Mouse (Mus musculus) embryonic facial prominence, embryonic 10.5 days (tissue): ENCODE results near the gene Cnn2. TPM values are rescaled to one million over a fixed set of nuclear protein-coding genes. Genes with fewer than 3 reads are reported as not detected.
A peak's percentile ranks its signal among the peaks of the same experiment; 100 is the strongest.

Experiments
- DNase-seq: peaks from one replicate; pipeline ENCODE4 v3.0.0-alpha.2; 2017; ENCODE audit warnings: low spot score
- H3K27ac ChIP-seq: fragments of 300-500 bp; sonication (generic); replicated peaks from 2 replicates; pipeline ENCODE4 v1.5.1; 2016; ENCODE audit warnings: mild to moderate bottlenecking
- H3K27me3 ChIP-seq: fragments of 300-500 bp; sonication (generic); replicated peaks from 2 replicates; pipeline ENCODE4 v1.6.1; 2016; ENCODE audit warnings: low read depth, mild to moderate bottlenecking; ENCODE audit not compliant: poor library complexity, severe bottlenecking
- H3K36me3 ChIP-seq: fragments of 300-500 bp; sonication (generic); replicated peaks from 2 replicates; pipeline ENCODE4 v1.6.1; 2016; ENCODE audit warnings: mild to moderate bottlenecking, moderate library complexity
- H3K4me1 ChIP-seq: fragments of 300-500 bp; sonication (generic); 2 replicates; pipeline ENCODE4 v1.6.1; 2016
- H3K4me3 ChIP-seq: fragments of 300-500 bp; sonication (generic); 2 replicates; pipeline ENCODE4 v1.5.1; 2016; ENCODE audit warnings: mild to moderate bottlenecking, moderate library complexity
- H3K9me3 ChIP-seq: fragments of 300-500 bp; sonication (generic); 2 replicates; pipeline ENCODE4 v1.6.1; 2016; ENCODE audit warnings: mild to moderate bottlenecking
- WGBS: fragments of 180-500 bp; shearing (Covaris S2); methylation state at CpG from one replicate; pipeline ENCODE4 v1.1.7; 2016; 5-methylcytosine and 5-hydroxymethylcytosine counted together
- polyA plus RNA-seq: library from polyadenylated mRNA; unstranded; fragments of >200 nt; fragmentation: Nextera tagmentation; extraction: Ambion mirVana; gene quantifications from 2 replicates; pipeline ENCODE4 v1.2.1, GENCODE M21; 2016

The Cnn2 gene
- polyA plus RNA-seq, 1 experiment from 2014 or later: 253 TPM

- peaks cover 15% of the 10 kb centered on the region for H3K4me1 ChIP-seq
- DNase-seq: no peak
- no peaks in the 10 kb centered on the region; the same call in 1 of the 2 replicates for H3K9me3 ChIP-seq
- no peak overlapping the region for H3K4me3 ChIP-seq
- peaks cover 56% of the 10 kb centered on the region for H3K36me3 ChIP-seq
- H3K27me3 ChIP-seq: peaks cover 60% of the 10 kb centered on the region
- 89% methylated on average over 21 of the region's 21 CpGs for WGBS
- no peak overlapping the region for H3K27ac ChIP-seq
Observed at GRCm38 (mm10) chr10:79974087-79974486, 14.3 kb upstream of the Cnn2 start.

GRCm38 (mm10) chr10:79974668-79975067 is 13.7 kb upstream of the Cnn2 start:
- WGBS: 89% methylated on average over 8 of the region's 8 CpGs
- Histone ChIP-seq H3K9me3 (no peaks in the 10 kb centered on the region; the same call in 1 of the 2 replicates), H3K4me1 (peaks cover 16% of the 10 kb centered on the region), H3K27ac (no peak overlapping the region), H3K27me3 (peaks cover 54% of the 10 kb centered on the region), H3K36me3 (peaks cover 62% of the 10 kb centered on the region), H3K4me3 (0 out of 2 replicates have a peak overlapping the region, but pooled peaks have one; percentile 3)
- DNase-seq: no peak

- H3K4me1 ChIP-seq: peaks cover 11% of the 10 kb centered on the region
- 0 out of 2 replicates have a peak overlapping the region, but pooled peaks have one; percentile 3 for H3K4me3 ChIP-seq
- 85% methylated on average over 28 of the region's 28 CpGs for WGBS
- peaks cover 75% of the 10 kb centered on the region for H3K36me3 ChIP-seq
- no peak overlapping the region for H3K27ac ChIP-seq
- no peaks in the 10 kb centered on the region; the same call in 1 of the 2 replicates for H3K9me3 ChIP-seq
- DNase-seq: no peak
- H3K27me3 ChIP-seq: peaks cover 39% of the 10 kb centered on the region
Observed at GRCm38 (mm10) chr10:79976071-79976721, 12.2 kb upstream of the Cnn2 start.

- Histone ChIP-seq H3K36me3 (peaks cover 80% of the 10 kb centered on the region), H3K4me1 (peaks cover 12% of the 10 kb centered on the region; the same call in 1 of the 2 replicates), H3K4me3 (0 out of 2 replicates have a peak overlapping the region, but pooled peaks have one; percentile 0), H3K9me3 (no peaks in the 10 kb centered on the region; the same call in 1 of the 2 replicates), H3K27me3 (peaks cover 34% of the 10 kb centered on the region), H3K27ac (no peak overlapping the region)
- WGBS: 75% methylated on average over 36 of the region's 36 CpGs
- DNase-seq: no peak
Observed at GRCm38 (mm10) chr10:79976722-79977107, 11.7 kb upstream of the Cnn2 start.

GRCm38 (mm10) chr10:79977324-79977723 is 11.1 kb upstream of the Cnn2 start:
- DNase-seq: no peak
- H3K4me1 ChIP-seq: peaks cover 15% of the 10 kb centered on the region
- no peaks in the 10 kb centered on the region; the same call in 1 of the 2 replicates for H3K9me3 ChIP-seq
- peak overlapping the region; percentile 11; the same call in 1 of the 2 replicates for H3K4me3 ChIP-seq
- 84% methylated on average over 28 of the region's 28 CpGs for WGBS
- H3K36me3 ChIP-seq: peaks cover 82% of the 10 kb centered on the region
- H3K27me3 ChIP-seq: peaks cover 27% of the 10 kb centered on the region
- no peak overlapping the region for H3K27ac ChIP-seq

- DNase-seq: no peak
- Histone ChIP-seq H3K9me3 (no peaks in the 10 kb centered on the region; the same call in 1 of the 2 replicates), H3K4me3 (peak overlapping the region; percentile 16; the same call in 1 of the 2 replicates), H3K27ac (no peak overlapping the region), H3K27me3 (peaks cover 20% of the 10 kb centered on the region), H3K4me1 (peaks cover 22% of the 10 kb centered on the region), H3K36me3 (peaks cover 82% of the 10 kb centered on the region)
- WGBS: 96% methylated on average over 21 of the region's 21 CpGs
Observed at GRCm38 (mm10) chr10:79978061-79978460, 10.3 kb upstream of the Cnn2 start.

- peaks cover 29% of the 10 kb centered on the region for H3K4me1 ChIP-seq
- no peak overlapping the region for H3K27ac ChIP-seq
- H3K9me3 ChIP-seq: no peaks in the 10 kb centered on the region; the same call in 1 of the 2 replicates
- H3K27me3 ChIP-seq: peaks cover 11% of the 10 kb centered on the region; the same call in 1 of the 2 replicates
- WGBS: 94% methylated on average over 22 of the region's 22 CpGs
- no peak for DNase-seq
- H3K4me3 ChIP-seq: 0 out of 2 replicates have a peak overlapping the region, but pooled peaks have one; percentile 13
- H3K36me3 ChIP-seq: peaks cover 72% of the 10 kb centered on the region
Observed at GRCm38 (mm10) chr10:79979401-79980155, 8.8 kb upstream of the Cnn2 start.

GRCm38 (mm10) chr10:79983205-79983604 is 5.2 kb upstream of the Cnn2 start:
- Histone ChIP-seq H3K9me3 (no peaks in the 10 kb centered on the region), H3K4me1 (peaks cover 56% of the 10 kb centered on the region), H3K27me3 (peaks cover 16% of the 10 kb centered on the region), H3K36me3 (peaks cover 35% of the 10 kb centered on the region), H3K27ac (peak overlapping the region; percentile 92), H3K4me3 (peak overlapping the region; percentile 69)
- WGBS: 84% methylated on average over 5 of the region's 5 CpGs
- no peak for DNase-seq

- peaks cover 31% of the 10 kb centered on the region for H3K36me3 ChIP-seq
- H3K4me3 ChIP-seq: peak overlapping the region; percentile 69
- peak; percentile 76 for DNase-seq
- peaks cover 20% of the 10 kb centered on the region for H3K27me3 ChIP-seq
- H3K9me3 ChIP-seq: no peaks in the 10 kb centered on the region
- peaks cover 61% of the 10 kb centered on the region for H3K4me1 ChIP-seq
- under 1% methylated on average over 21 of the region's 21 CpGs for WGBS
- peak overlapping the region; percentile 92 for H3K27ac ChIP-seq
Observed at GRCm38 (mm10) chr10:79983670-79984069, 4.7 kb upstream of the Cnn2 start.

GRCm38 (mm10) chr10:79984195-79984816 is 4.1 kb upstream of the Cnn2 start, which contains the start of gene Tmem259:
Gene Tmem259 (minus strand): TSS chr10:79984330.
- Histone ChIP-seq H3K9me3 (no peaks in the 10 kb centered on the region), H3K4me3 (peak within 1 kb of the TSS; percentile 69), H3K27me3 (peaks cover 27% of the 10 kb centered on the region), H3K36me3 (peaks cover 24% of the 10 kb centered on the region), H3K27ac (peak within 1 kb of the TSS; percentile 92), H3K4me1 (peaks cover 67% of the 10 kb centered on the region)
- peak; percentile 89 for DNase-seq
- under 1% methylated on average over 49 of the region's 49 CpGs for WGBS

- Histone ChIP-seq H3K9me3 (no peaks in the 10 kb centered on the region), H3K36me3 (peaks cover 19% of the 10 kb centered on the region), H3K4me3 (peak overlapping the region; percentile 69), H3K4me1 (peaks cover 70% of the 10 kb centered on the region), H3K27ac (peak overlapping the region; percentile 92), H3K27me3 (peaks cover 32% of the 10 kb centered on the region)
- under 1% methylated on average over 22 of the region's 22 CpGs for WGBS
- peak; percentile 94 for DNase-seq
Observed at GRCm38 (mm10) chr10:79984871-79985270, 3.5 kb upstream of the Cnn2 start.
